Mouse (Mus musculus) CD8-positive naive resting alpha-beta T cell, adult 2 months (primary cell): ENCODE data around the gene Spata16.

Experiments used
- DNase-seq, 2 experiments: peaks; one replicate each; pipeline ENCODE4 v3.0.0; 2022; ENCODE audit warnings: low read depth in 2 of 2, low spot score in 2 of 2

The Spata16 gene

GRCm38 (mm10) chr3:26826958-26827839 is 189.8 kb downstream of the Spata16 start:
- DNase-seq = no peak

- DNase-seq = no peak
Measured at GRCm38 (mm10) chr3:26832954-26833353, 195.5 kb downstream of the Spata16 start.

- DNase-seq = no peak
Measured at GRCm38 (mm10) chr3:26834178-26835050, 197.0 kb downstream of the Spata16 start.

GRCm38 (mm10) chr3:26835051-26835755 is 197.8 kb downstream of the Spata16 start:
- DNase-seq = no peak

- no peak for DNase-seq
Measured at GRCm38 (mm10) chr3:26845041-26845440, 207.6 kb downstream of the Spata16 start.

- DNase-seq = no peak
Measured at GRCm38 (mm10) chr3:26847935-26848334, 210.5 kb downstream of the Spata16 start.

GRCm38 (mm10) chr3:26850207-26850606 is 212.8 kb downstream of the Spata16 start:
- DNase-seq = no peak

- DNase-seq = no peak
Measured at GRCm38 (mm10) chr3:26850691-26851563, 213.5 kb downstream of the Spata16 start.

- no peak for DNase-seq
Measured at GRCm38 (mm10) chr3:26853557-26853956, 216.1 kb downstream of the Spata16 start.

- no peak for DNase-seq
Measured at GRCm38 (mm10) chr3:26874706-26875105, 237.3 kb downstream of the Spata16 start.

GRCm38 (mm10) chr3:26877291-26877690 is 239.9 kb downstream of the Spata16 start:
- no peak for DNase-seq

- DNase-seq = no peak
Measured at GRCm38 (mm10) chr3:26916607-26917006, 279.2 kb downstream of the Spata16 start.

GRCm38 (mm10) chr3:26920986-26921385 is 283.6 kb downstream of the Spata16 start:
- no peak for DNase-seq

GRCm38 (mm10) chr3:26921576-26921975 is 284.2 kb downstream of the Spata16 start:
- DNase-seq = no peak

- no peak for DNase-seq
Measured at GRCm38 (mm10) chr3:26923391-26923790, 286.0 kb downstream of the Spata16 start.

GRCm38 (mm10) chr3:26924212-26924611 is 286.8 kb downstream of the Spata16 start:
- DNase-seq = no peak

- DNase-seq = no peak
Measured at GRCm38 (mm10) chr3:26933079-26933478, 295.7 kb downstream of the Spata16 start.

- DNase-seq = no peak
Measured at GRCm38 (mm10) chr3:26936897-26937590, 299.6 kb downstream of the Spata16 start.

GRCm38 (mm10) chr3:26966776-26967175 is 329.4 kb downstream of the Spata16 start:
- no peak for DNase-seq
